Mouse (Mus musculus) cerebellum, adult 18-20 months (tissue): ENCODE results near the gene Gm8909.
"Not testable (repeated sequence)": the region's sequence is repeated elsewhere in the genome, so short reads cannot be mapped to it uniquely, and the experiment has no call there.

Experiments
- DNase-seq, 2 experiments: peaks; one replicate each; pipeline ENCODE4 v3.0.0; 2021

Gene Gm8909

GRCm38 (mm10) chr17:36161129-36162051 is 6.9 kb downstream of the Gm8909 start:
- DNase-seq: no peak

GRCm38 (mm10) chr17:36158264-36158663 is 10.1 kb downstream of the Gm8909 start:
- not testable (repeated sequence) for DNase-seq

DNA sequence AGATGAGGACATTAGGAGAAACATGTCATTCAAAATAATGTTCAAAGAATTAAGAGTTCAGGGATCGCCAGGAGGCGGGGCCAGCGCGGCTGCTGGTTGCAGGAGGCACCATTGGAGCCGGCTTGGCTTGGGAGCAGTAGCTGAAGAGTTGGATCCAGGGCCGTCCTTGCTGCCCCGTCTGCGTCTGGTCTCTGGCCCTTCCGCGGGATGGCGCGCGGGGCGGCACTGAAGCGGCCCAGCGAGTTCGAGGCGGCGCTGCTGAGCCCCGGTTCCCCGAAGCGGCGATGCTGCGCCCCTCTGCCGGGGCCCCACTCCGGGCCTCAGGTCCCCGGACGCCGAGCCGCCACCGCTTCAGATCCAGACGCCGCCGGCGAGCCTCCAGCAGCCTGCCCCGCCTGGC is 10.6 kb downstream of the Gm8909 start:
- not testable (repeated sequence) for DNase-seq

GRCm38 (mm10) chr17:36154271-36155149 is 13.8 kb downstream of the Gm8909 start:
- DNase-seq: no peak

- not testable (repeated sequence) for DNase-seq
Observed at GRCm38 (mm10) chr17:36151200-36151599, 17.1 kb downstream of the Gm8909 start.

DNA sequence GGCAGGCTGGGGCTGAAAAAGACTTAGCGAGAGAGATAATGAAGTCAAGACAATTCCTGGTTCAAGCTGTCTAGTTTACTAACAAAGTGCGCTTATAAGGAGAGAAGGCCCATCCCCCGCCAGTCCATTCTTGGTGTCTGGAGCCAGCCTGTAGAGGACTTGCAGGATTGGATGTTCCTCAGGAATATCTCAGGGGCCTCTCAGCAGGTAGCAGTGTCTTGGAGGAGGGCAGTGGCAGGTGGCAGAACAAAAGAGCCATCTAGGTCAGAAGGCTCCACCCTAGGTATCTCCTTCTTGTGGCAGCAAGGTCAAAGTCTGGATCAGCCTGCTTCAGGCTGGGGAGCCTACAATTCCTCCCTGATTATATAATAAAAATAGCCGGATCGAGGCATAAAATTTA is 19.9 kb downstream of the Gm8909 start:
- DNase-seq: not testable (repeated sequence)

DNA sequence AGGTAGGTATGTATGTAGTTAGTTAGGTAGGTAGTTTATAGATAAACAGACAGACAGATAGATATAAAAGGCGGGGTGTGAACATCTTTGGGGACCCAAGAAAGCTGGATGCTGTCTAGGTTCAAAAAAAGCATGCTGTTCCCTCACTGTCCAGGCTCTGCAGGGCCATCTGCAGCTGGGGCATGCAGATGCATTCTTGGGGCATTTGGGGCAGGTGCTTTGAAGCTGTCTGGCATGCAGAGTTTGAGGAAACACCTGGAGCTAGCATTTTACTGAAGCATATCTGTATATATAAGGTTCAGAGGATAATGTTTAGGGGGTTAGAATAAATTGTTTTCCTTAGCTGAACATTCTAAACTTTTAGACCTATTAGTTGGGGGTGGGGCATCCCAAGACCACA is 21.4 kb downstream of the Gm8909 start:
- DNase-seq: not testable (repeated sequence)

DNA sequence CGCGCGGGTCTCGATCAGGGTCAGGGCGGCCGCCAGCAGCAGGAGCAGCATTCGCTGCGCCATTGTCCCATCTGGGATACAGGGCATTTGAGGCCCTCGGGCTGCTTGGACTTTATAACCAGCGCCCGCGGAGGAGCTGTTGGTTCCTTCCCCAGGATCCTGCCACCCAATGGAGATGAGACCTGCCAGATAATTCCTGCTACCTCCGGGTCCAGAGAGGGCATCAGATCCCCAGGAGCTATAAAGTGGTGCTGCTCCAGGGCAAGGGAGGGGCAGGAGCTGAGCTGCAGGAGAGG is 22.5 kb downstream of the Gm8909 start:
- DNase-seq: not testable (repeated sequence)

DNA sequence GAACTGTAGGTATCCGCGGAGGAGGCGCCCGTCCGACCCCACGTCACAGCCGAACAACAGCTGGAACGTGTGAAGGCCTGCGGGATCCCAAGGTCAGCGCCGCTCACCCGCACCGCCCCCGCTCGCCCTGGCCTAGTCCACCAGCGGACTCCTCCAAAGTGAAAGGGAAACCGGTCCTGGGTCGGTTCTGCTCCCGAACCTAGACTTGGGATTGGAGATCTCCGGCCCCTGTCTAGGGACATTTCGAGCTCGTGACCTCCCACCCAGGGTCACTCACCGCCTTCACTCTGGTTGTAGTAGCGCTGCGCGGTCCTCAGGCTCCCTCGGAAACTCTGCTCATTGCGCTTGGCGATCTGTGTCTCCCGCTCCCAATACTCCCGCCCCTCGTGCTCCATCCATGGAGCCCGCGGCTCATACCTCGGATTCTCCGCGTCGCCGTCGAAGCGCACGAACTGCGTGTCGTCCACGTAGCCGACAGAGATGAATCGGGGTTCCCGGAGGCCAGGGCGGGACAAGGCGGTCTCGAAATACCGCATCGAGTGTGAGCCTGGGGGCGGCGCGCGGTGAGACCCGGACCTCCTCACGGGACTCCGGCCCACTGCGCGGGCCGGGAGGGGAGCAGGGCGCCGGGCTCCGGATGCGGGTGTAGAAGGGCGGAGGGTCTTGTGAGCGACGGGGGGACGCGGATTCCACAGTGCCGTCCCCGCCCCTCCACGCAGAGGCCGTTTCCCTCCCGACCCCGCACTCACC is 23.1 kb downstream of the Gm8909 start:
- no peak for DNase-seq

DNA sequence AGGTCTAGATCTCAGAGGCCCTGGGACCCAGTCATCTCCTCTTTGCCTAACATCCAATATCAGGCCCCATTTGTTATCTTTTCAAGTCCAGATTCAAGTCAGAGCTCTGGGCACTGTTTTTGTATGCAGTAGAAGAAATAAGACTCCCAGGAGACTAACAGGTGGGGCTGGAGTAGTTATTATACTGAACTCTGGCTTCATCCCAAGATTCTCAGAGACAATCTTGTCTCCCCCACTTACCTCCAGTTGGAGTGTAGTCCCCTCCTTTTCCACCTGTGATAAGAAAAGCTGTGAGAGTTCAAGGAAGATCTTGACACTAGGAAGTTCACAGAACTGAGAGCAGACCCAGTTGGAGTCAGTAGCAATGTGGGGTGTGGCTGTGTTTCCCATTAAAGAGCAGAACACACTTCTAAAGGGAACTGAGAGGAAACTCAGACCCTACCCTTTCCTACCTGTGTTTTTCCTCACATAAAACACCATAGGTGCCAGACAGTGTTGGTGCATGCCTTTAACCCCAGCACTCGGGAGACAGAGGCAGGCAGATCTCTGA is 32.0 kb downstream of the Gm8909 start:
- not testable (repeated sequence) for DNase-seq

GRCm38 (mm10) chr17:36135421-36136231 is 32.7 kb downstream of the Gm8909 start:
- DNase-seq: not testable (repeated sequence)

DNA sequence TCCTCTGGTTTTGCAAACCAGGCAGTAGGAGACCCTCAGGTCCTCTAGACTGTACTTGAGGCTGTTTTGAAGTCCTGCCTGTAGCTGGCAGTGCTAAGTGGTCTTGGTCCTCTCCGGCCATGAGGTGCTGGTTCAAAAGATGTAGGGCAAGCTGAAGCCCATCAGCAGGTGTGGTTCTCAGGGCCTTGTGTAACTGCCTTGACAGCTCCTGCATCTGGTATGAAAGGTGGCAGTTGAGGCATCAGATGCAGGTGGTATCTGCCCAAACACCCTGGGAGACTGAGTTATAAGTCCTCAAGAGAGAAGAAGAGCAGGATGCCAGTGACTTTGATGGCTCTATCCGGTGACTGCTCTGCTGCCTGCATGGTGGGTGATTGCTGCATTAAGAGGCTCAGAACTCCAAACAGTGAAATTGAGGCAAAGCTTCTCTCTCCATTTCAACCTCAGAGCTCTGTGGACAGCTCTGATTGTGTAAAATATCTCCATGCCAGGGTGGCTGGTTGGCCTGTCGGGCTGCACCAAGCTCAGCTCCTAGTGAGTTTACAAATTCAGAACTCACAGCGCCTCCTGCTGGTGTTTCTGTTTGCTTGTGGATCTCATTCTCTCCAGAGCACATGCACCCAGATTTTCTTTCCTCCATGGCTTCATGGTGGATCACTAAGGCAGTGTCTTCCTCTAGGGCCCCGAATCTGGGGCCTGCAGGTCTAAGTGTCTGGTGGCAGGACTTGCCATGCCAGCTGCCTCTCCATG is 36.6 kb downstream of the Gm8909 start:
- no peak for DNase-seq

GRCm38 (mm10) chr17:36128968-36129817 is 39.1 kb downstream of the Gm8909 start, which contains the start of gene Gm7030:
TSS of gene Gm7030 (minus strand) at chr17:36129425.
- DNase-seq: not testable (repeated sequence)

- not testable (repeated sequence) for DNase-seq
Observed at GRCm38 (mm10) chr17:36128525-36128924, 39.8 kb downstream of the Gm8909 start.

DNA sequence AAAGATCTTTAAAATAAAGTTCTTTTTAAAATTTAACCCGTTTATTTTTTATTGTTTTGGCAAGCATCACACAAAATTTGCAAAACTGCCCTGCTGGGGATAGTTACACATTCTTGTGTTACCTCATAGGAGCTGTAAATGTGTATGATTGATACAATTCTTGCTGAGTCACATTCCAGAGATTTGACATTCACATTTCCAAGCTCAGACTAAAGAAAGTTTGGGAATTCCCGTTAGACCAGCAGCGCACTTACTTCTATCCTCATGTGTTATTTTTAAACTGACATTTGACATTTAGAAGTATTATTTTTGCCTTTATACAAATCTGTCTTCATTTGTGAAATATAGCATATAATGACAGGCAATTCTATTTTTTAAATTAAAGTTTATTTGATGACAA is 44.2 kb downstream of the Gm8909 start:
- DNase-seq: not testable (repeated sequence)

DNA sequence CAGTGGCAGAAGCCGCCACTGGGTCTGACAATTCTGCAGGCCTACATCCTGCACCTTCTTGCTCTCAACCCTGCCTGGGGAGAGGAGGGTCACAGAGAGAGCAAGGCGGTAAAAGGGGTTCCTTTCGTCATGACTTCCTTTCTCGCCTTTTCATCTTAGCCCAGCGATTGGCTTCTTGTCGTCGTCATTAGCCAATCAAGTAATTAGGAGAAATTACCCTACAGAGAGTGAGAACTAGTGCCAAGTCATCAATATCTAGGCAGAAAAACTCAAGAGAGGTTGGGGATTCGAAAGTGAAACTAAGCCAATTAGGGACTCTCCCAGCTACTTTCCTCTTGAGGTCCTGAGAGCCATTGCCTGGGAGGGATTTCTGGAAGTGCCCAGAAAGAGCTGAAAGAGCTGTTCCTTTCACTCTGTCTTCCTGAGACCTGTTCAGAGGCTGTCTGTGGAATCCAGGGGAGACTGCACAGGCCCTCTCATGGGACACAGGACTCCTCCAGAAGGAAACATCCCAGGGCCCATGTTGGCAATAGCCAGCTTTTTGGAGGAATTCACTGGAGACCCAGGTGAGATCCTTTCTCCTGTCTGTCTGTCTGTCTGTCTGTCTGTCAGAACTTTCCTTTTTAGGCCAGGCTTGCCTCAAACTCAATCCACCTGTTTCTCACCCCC is 46.9 kb downstream of the Gm8909 start, which contains the start of gene Gm19684:
Gene Gm19684 (plus strand): TSS at position 327 of the 669 bp plus-strand sequence.
- DNase-seq: peak in 1 of 2 experiments; percentile 20

DNA sequence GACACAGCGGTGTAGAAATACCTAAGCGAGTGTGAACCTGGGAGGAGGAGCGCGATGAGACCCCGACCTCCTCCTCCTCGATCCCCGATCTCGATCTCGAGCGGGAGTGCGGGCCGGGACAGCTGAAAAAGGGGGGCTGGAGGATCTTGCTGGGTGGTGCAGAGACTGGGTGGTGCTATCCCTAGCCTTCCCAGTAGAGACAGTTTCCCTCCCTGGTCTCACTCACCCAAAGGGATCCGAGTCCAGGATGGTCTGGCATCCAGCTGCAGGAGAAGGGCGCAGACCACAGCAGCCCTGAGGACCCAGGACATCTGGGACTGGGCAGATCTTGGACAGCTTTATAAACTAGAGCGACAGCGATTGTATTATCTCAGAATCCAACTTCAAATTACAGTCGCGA is 47.5 kb downstream of the Gm8909 start:
- DNase-seq: not testable (repeated sequence)

GRCm38 (mm10) chr17:36116545-36116944 is 51.8 kb downstream of the Gm8909 start:
- DNase-seq: not testable (repeated sequence)
